Mouse (Mus musculus): Measurements from ENCODE around the gene Plekhf1. TPM values are rescaled to one million over a fixed set of nuclear protein-coding genes. Genes with fewer than 3 reads are reported as not detected.
A peak's percentile ranks its signal among the peaks of the same experiment; 100 is the strongest.

Gene Plekhf1
- total RNA-seq, 2 experiments from 2014 or later, result 13.9 to 16.0 TPM

DNA sequence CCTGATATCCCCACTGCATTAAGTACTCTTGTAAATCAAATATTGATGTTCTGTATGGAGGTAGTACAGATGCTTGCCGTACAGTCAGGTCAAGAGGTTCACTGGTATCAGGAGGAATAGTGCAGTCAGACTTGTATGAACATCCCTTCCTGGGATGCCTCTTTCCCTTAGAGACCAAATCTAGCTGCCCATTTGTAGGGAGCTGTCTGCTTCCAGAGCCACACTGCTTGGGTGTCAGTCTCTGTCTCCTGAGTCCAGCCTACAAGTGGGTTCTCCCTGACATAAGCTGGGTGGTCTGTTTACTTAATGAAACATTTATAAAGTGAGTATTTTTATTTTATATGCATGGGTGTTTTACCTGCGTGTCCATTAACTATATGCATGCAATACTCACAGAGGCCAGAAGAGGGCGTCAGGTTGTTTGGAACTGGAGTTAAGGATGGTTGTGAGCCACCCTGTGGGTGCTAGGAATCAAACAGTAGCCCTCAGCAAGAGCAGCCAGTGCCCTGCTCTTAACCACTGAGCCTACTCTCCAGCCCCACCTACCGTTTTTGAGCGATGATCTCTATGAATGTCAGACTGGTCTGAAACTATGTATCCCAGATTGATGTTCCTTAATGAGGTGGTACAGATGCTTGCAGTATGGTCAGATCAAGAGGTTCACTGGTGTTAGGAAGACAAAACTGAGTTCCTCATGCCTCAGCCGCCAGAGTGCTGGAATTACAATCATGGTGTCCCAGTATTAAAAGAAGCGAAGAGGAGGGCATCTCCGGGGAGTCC, 37.6 kb downstream of the Plekhf1 start:
- intact Hi-C loops (cut with DNase I), result no loop called here
- no peak for DNase-seq

DNA sequence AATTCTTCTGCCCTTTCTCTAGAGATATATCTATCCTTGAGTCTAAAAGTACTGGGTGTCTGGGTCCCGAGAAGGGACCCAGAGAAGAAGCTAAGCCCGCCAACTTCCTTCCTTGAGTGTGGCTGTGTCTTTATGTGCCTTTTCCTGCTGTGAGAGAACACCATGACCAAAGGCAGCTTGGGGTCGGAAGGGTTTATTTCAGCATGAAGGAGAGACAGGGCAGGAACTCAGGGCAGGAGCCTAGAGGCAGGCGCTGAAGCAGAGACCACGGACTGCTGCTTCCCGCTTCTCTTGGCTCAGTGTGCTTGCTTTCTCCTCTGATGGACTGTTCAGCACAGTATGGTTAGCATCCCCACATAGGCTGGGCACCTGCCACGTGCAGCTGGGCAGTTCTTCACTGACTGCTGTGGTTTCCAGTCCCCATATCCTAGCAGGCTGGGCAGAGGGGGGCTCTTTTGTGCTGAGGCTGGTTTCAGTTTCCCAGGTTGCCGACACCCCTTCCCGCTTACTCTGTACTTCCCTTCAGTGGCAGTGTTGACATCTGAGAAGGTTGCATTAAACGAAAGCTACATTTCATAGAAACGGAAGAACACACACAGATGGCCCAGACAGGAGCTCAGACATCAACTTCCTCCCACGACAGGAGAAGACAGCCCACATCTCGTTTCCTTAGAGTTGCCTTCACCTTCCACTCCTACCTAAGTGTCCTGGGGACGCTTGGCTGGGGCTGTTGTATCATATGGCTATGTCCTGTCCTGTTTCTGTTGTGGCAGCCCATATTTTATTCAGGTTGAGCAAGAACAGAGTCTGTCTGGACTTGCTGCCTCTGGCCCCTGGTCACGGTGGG, 38.5 kb downstream of the Plekhf1 start:
- intact Hi-C loops (cut with DNase I), result no loop called here
- no peak for DNase-seq

DNA sequence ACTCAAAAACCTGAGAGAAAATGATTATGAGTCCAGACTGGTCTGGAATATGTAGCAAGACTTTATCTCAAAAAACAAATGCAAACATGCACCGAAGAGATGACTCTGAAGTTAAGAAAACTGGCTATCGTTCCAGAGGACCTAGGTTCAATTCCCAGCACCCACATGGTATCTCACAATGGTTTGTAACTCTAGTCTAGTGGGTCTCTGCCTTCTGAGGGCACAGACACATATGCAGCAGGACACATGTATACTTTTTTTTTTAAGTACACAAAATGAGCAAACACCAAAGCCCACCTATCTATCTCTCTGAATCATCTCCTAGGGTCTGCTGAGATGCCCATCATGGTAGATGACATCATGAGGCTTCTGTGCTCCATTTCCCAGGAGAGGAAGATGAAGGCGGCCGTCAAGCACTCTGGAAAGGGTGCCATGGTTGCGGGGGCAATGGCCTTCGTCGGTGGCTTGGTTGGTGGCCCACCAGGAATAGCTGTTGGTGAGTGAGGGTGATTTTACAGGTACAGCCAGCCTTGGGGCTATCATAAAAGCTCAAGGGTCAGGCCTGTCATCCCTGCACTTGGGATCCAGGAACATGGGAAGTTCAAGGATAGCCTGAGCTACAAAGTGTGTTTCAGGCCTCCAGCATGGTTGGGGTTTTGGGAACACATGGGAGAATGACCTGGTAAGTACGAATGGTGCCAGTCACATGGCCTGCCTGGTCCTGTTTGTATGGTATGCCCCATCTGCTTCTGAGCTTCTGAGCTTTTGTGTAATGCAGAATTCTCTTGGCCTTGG, 39.3 kb downstream of the Plekhf1 start:
- intact Hi-C loops (cut with DNase I), result no loop called here
- no peak for DNase-seq

DNA sequence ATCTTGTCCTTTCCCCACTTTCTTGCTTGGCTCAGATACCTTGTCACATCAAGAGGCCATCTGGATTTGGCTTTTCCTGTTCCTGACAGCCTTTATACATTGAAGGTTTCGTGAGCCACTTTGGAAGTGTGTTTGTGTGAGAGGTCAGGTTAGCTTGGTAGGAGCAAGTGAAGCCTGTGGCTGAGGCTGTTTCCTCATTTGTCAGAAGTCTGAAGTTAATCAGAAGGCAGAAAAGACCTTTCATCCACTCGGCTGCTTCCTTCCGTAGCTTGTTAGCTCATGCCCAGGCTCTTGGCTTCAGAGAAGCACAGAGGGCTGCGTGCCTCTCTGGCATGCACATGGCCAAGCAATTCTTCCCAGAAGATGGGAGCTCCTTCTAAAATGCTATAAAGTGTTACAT, 40.0 kb downstream of the Plekhf1 start:
- intact Hi-C loops (cut with DNase I), result no loop called here
- no peak for DNase-seq

DNA sequence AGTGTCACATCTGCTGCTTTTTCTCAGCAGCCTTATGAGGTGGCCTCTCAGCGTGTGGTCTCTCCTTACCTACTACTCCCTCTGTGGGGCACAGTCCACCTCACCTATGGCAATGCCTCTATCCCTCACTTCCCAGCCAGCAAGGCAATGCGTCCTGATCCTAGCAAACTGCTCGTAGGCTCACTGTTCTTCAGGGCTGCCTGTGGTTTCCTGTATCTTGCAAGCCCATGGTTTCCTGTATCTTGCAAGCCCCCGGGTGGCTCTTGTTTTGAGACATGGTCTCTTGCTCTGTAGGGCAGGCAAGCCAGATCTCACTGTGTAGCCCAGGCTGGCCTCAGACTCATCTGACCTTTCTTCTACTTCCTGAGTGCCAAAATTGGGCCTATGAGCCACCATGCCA, 41.0 kb downstream of the Plekhf1 start:
- DNase-seq, result no peak
- intact Hi-C loops (cut with DNase I), result no loop called here

DNA sequence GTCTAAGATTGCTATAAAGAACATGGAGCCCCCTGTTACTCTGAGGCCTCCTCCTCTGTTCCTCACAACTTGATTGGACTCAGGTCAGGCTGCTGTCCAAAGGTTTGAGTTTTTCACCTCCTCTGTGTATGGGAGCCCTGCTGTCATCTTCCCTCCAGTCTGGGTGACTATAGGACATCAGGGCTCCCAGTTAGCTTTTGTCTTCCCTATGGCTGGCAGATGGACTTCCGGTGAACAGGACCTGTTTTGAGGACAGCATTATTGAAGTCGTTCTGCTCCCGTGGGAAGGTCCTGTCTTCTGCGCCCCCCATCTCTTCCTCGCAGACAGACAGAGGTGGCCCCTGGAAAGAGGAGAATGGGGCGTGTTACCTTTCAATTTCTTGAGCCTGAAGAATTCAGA, 43.0 kb downstream of the Plekhf1 start:
- intact Hi-C loops (cut with DNase I), result no loop called here
- no peak for DNase-seq

DNA sequence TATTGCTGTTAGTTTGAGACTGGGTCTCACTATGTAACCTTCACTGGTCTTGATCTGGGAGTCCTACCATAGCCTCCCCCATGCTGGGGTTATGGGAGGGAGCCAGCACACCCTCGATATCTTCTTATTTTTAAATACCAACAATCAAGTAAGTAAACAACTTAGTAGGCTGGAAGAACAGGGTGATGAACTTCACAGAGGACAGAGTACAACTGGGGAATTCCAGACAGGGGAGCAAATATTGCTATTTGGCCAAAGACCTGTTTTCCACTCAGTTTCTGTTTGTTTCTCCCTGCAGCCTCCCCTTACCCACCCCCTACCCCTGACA, 43.4 kb downstream of the Plekhf1 start:
- DNase-seq, result no peak
- intact Hi-C loops (cut with DNase I), result no loop called here

DNA sequence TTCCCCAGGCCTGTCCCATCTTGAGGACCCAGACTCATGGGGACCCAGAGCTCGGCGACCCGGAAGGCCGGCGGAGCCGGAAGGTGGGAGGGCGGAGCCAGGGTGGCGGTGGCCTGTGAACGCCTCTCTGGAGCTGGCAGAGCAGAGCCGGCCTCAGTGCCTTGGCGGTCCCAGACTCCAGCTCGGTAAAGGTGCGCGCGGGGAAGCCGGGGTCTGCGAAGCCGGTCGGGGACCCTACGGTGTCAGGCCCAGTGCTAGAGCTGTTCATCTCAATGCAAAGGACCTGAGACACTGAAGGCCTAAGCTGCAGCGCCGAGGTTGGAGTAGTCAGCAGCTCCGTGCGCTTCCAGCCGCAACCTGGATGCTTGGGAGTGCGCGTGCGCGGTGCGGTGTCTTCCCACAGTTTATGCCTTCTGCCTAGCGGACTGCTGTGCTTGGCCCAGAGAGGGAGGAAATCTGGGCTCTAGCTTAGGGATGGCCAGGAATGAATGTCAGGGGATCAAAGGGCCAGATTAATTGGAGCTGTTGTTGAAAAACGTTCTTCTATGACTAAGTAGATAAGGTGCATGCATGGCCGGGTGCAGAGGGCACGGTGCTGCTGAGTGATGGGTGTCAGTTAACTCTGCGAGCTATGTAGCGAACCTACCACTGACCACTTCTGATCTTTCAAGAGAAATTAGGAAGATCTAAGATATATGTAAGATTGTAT, 44.0 kb downstream of the Plekhf1 start:
- DNase-seq, result peak; percentile 84
- intact Hi-C loops (cut with DNase I), result loop anchor here (2.0 kb wide), 1 partner anchor 83 kb away; no protein-coding TSS in a partner anchor

DNA sequence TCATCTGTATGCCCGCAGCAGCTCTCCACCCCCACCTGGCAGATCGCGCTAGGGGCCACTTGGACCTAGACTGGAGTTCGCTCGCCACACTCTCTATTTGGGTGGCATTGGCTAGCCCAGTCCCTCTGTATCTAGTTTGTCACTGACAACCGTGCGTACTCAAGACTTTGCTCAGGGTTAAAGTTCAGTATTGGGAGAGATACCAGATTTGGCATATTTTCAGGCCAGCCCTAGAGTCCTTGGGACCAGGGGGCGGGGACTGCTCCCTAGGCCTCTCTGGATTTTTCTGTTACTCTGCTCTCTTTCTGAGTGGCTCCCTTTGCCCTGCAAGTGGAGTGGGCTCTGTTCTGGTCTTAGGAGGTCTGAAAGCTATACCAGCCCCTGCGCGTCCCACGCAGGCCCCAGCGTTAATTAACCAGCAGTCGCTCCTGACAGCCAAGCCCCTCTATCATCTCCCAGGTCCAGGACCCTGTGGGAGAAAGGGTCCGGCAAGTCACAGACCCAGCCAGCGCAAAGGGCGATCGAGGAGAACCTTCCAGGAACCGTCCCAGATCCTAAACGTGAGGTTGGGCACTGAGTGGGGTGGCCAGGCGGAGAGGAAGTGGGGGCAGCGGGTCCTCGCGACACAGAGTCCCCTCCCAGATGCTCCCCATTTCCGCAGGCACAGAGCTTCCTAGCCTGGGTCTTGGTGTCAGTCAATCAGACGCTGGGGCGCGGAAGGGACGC, 44.7 kb downstream of the Plekhf1 start, which contains the start of gene 1600014C10Rik:
Gene 1600014C10Rik (plus strand): TSS at position 256 of the 726 bp plus-strand sequence.
- peak in 1 of 2 experiments; percentile 53 for DNase-seq
- intact Hi-C loops (cut with DNase I), result loop anchor here (1.0 to 2.0 kb wide), 2 partner anchors 18 to 84 kb away; no protein-coding TSS in a partner anchor

DNA sequence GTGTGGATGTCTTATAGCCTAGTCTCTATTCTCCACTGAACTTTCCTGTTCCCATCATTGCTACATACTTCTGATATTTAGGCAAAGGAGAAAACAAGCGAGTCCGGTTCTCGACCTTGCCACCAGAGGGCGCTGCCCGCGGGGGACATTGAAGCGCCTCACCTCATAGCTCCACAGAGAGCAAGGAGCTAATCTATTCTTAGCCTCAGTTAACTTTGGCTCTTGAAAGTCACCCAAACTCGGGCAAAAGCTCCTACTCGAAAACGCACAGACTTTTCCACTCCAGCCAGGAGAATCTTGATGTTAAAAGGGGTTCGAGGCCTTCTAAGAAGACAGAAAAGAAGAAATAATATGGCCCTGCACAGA, 45.2 kb downstream of the Plekhf1 start:
- peak; percentile 90 to 93 for DNase-seq
- intact Hi-C loops (cut with DNase I), result loop anchor here (1.0 to 2.0 kb wide), 2 partner anchors 19 to 84 kb away; no protein-coding TSS in a partner anchor

DNA sequence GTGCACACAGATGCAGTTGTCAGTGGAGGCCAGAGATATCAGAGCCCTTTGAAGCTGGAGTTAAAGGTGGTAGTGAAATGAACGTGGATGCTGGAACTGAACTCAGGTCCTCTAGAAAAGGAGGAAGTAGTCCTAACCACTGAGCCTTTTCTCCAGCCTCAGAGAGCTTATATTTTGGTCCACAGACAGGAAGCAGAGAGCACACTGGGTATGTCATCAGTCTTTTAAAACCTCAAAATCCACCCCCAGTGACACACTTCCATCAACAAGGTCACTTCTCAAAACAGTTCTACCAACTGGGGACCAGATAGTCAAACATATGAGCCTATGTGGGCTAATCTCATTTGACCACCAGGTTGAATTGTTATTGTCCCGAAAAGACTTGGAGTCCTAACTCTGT, 46.5 kb downstream of the Plekhf1 start:
- intact Hi-C loops (cut with DNase I), result no loop called here
- no peak for DNase-seq

DNA sequence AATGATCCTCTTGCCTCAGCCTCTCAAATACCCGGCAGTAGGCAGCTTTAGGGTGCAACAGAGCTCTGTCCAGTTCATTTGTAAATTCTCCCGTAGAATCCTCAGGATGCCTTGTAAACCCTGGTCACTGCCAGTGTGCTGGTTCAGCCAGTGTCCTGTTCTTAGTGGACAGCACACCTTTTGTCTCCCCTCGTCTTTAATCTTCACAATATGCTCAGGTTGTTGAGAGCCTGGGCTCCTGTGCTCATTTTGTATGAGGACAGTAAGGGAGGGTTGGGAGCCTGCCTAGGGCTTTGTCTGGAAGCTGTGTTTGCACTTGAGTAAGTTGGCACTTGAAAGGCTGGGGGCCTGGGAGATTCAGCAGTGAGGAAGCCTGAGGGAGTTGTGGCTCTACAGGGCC, 47.9 kb downstream of the Plekhf1 start:
- no peak for DNase-seq
- intact Hi-C loops (cut with DNase I), result no loop called here

DNA sequence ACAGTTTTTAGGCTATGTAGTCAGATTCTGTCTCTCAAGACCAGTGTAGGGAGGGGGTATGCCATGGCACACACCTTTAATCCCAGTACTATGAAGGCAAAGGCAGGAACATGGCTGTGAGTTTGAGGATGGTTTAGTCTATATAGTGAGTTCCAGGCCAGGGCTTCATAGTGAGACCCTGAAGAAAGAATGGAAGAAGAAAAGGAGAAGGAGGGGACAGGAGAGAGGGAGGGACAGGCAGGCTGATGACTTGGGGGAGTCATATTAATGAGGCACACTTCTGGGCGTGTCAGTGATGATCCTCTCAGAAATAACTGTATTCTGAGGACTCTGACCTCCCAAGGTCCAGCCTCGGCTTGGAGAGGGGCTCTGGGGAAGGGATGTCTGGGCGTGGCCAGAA, 51.8 kb downstream of the Plekhf1 start:
- no peak for DNase-seq
- intact Hi-C loops (cut with DNase I), result no loop called here

DNA sequence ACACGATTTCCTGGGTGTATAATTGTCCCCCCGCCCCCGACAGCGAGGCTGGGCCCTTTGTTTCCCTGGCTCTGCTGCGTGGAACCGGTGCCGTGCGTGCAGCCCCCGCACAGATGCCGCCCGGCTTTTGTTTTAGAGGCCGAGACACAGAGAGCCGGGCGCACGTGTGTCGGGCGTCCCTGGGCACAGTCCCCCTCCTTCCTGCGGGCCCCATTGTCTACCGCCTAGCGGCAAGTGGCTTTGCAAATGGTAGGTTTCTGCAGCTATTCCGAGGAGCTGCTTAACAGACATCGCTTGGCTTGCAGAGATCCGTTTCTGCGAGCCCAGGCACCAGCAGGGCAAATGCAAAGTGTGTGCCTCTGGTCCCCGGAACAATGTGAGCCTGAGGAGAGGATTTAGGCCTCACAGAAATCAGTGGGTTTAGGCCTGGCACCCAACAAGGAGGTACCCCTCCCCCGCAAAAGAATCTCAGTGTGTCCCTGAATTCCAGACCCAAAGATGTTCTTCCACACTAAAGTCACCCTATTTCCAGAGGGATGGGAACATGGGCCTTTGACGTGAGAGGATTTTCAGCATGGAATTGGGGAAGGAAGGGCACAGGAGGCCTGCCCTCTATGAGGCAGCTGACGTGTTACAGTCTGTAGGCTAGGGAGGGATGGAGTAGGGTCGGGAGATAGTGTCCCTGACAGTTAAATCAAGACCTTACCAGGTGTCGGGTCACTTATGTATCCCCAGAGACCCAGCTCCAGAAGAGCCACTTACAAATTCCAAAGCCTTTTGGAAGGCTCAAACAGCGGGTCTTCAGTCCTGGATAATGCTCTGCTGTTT, 53.3 kb downstream of the Plekhf1 start:
- intact Hi-C loops (cut with DNase I), result no loop called here
- peak in 1 of 2 experiments; percentile 31 for DNase-seq

DNA sequence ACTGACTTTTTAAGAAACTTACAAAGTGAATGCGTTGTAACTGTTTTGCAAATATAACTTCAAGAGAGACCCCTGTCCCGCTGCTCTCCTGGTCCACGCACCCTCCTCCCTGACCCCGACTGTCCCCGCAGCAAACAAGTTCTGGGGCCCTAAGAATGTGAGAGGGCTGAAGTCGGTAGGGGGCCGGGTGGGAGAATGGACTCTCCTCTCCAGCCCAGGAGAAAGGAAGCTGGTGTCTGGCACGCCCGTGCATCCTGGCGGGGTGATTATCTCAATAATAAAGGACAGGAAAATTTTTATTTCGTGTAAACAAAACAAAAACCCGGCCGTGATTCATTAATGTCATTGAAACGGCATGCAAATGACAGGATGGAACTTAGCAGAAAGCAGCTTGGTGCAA, 53.9 kb downstream of the Plekhf1 start:
- no peak for DNase-seq
- intact Hi-C loops (cut with DNase I), result no loop called here

DNA sequence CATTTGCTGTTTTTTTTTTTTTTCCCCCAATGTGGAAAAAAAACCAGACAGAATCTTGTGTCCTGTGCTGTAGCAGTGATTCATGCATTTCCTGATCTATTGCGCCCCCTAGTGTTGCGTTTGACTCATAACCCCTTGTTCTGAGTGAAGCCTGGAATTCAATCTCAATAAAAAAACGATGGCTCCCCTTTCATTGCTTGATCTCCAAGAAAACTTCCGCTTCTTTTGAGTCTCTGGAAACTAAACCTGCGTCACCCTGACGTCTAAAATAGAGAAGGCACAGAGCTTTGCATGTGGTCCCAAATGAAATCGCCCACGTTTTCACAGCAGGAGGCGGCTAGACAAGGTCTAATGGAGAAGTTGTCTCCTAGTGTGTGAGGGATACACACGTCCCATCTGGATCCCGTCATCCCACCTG, 60.1 kb downstream of the Plekhf1 start:
- intact Hi-C loops (cut with DNase I), result no loop called here

More for the DNA sequence above, 60.1 kb downstream of the Plekhf1 start:
- peak; percentile 22 to 62 for DNase-seq
